Mouse (Mus musculus) embryo, embryonic 11 days (tissue): Measurements from ENCODE around the gene Gtf3c5.
A peak's percentile ranks its signal among the peaks of the same experiment; 100 is the strongest.

ENCODE experiments used
- DNase-seq: peaks from one replicate; pipeline ENCODE4 v3.0.0-alpha.2; 2015

Gtf3c5 gene

DNA sequence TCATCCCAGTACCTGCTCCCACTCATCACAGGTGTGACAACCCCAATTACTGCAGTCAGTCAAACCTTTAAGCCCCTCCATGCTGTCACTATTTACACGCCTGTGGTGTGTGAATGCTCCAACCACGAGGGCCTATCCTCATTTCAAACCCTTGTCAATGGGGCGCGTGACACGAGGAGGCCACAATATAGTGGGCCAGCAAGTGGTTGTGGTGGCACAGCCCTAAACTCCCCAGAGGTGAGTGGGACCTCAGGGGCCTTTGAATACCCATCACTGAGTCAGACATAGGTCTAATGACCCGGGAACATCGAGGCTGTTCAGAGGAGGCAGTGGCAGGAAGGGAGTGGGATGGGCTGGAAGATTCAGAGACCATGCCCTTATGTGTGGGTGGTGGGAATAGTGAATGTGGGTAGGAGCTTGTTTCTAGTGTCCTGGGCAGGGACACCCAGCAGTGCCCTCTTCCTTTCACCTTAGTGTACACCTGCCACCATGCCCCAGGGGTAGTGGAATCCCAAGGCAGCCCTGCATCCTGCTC, 49.6 kb downstream of the Gtf3c5 start:
- no peak for DNase-seq

DNA sequence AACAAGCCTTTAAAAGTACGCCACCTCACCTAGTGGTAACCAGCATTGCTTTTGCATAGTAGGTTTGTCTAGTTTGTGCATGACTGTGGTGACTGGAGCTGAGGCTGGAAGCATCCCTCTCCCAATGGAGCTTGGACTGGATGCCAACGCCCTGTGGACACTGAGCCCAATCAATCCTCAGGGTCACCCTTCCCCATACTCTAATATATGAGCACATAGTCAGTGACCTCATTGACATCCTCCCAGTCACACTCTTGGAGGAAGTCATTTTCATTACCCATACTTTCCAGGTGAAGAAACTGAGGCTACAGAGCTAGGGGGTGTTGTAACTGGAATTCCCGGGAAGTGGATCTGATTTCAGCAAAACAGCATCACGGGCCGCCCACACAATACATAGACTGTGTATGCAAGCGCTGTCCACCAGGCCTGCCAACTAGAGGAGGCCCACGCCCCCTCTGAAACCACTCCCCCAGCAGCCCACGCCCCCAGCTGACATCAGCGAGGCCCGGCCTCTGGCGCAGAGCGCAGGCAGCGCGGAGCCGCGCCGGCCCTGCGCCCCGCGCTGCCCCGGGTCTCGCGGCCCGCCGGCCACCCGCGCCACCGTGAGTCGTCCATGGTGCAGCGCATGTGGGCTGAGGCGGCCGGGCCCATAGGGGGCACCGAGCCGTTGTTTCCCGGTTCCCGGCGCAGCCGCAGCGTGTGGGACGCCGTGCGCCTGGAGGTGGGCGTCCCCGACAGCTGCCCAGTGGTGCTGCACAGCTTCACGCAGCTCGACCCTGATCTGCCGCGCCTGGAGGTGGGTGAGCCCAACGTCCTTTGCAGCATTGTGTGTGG, 50.4 kb downstream of the Gtf3c5 start:
- DNase-seq: peak; percentile 93

DNA sequence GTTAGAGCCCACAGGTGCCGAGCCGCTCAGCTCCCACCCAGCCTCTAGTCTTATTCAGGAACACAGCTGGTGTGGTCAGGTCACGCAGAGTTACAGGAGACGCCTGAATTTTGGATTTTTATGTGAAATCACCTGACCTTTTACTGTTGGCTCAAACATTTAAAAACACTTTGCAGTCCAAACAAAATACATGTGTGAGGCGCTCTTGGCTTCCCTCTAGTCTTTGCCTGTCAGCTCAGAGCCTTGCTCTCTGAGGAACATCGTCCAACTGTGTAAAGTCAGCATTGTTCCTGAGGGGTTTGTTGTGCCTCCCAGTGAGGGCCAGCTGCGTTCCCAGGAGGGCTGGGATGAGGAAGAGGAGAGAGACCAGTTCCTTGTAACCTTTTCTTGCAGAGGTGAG, 53.2 kb downstream of the Gtf3c5 start:
- DNase-seq: no peak

DNA sequence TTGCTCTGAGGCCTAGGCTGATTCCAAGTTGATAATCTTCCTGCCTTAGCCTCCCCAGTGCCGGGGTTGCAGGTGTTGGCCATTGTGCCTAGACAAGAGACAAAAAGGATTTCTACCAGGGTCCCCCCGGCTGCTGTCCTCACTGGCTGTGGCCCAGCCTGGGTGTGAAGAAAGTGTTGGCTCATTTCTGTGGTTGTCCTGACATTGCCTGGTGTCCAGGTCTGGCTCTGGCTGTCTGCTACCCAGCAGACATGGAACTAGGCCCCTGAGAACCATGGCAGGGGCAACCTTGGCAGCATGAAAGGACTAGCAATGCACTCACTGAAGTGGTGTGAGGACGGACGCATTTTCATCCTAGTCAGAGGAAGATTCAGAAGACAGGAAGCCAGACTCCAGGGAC, 53.7 kb downstream of the Gtf3c5 start:
- DNase-seq: no peak

DNA sequence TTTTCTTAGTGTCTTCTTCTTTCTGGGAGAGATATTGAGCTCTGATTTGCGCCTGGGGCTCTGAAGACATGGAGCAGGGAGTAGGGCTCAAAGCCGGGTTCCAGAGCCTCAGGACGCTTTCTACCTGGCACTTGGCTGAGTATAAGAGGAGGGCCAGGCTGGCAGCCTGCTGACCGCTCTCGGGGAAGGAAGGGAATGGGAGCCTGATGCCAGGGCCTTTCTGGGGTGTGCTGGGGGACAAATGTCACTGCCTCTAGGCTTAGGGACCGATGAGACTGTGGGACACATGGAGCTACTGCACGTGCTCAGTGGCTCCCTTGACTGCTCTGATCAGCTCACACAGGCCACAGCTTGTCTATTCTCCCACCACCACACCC, 55.2 kb downstream of the Gtf3c5 start:
- no peak for DNase-seq

DNA sequence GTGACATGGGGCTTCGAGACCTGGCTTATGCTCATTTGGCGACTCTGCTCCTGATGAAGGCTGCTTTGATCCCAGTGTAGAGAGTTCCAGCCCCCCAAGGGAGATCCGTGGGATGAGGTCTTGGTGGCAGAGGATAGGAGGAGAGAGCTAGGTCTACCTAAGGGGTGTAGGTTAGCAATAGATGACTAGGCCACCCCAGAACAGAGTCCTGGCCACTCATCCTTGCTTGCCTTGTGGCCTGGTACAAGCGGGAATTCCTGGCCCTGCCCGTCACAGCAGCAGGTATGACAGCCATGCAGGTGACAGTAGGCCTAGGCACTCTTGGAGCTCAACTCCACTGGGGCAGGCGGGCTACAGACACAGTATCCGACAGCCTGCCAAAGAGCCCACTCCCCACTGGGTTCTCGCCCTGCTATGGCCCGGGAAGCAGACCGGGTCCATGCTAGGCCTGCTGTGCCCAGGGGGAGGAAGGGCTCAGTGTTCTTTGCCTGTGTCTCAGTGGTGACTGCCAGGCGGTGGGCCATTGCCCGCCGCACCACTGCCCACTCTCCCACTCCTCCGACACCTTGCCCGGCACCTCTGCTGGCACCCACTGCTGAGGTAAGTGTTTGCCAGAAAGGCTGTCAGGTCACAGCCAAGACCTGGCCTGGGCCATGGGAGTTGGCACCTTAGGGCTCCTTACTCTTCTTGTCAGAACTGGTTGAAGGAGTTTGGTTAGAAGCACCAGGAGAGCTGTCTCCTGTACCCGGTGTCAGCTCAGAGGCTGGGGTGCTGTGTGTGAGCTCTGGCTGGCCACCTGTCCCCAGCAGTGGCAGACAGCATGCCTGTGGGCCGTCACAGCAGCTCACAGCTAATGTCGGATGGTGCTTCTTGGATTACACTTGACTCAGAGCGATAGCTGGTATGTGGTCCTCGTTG, 55.9 kb downstream of the Gtf3c5 start:
- DNase-seq: no peak

DNA sequence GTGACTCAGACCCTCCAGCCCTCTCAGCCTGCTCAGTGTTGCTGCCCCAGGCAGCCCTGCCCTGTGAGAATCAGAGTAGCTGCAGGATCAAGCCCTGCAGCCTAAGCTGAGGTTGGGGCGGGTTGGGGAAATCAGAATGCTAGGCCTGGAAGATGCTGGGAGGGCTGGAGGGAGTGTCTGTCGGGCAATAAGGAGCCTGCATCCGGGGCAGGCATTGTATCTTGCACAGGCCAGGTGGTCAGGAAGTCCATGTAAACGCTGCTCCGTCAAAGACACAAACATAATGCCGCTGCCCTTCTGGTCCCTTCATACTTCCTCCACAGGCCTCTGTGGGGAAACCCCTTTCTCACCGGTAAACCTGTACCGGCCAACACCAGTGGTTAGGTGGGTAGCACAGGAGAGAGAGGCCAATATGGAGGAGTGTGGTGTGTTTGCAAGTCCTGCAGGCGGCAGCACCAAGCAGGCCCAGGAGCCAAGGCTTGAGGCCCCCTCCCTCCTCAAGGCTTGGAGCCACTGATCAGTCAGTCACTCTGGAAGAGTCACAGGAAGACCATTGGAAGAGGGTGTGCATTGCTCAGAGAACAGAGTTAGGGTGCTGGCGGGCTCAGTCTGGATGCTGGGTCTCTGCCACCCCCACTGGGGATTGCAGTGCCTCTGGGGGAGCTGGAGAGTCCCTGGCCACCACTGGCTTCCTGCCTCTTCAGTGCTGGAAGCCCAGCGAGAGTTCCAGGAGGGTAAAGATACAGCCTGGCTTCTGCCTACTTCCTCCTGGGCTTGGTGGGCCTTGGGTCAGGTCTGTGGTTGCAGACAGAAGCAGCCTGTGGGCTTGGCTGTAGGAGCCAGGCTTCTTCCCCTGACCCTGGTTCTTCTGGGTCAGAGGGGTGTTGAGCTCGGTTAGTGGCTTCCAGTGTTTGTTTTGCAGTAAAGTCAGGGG, 57.3 kb downstream of the Gtf3c5 start:
- DNase-seq: peak; percentile 51

DNA sequence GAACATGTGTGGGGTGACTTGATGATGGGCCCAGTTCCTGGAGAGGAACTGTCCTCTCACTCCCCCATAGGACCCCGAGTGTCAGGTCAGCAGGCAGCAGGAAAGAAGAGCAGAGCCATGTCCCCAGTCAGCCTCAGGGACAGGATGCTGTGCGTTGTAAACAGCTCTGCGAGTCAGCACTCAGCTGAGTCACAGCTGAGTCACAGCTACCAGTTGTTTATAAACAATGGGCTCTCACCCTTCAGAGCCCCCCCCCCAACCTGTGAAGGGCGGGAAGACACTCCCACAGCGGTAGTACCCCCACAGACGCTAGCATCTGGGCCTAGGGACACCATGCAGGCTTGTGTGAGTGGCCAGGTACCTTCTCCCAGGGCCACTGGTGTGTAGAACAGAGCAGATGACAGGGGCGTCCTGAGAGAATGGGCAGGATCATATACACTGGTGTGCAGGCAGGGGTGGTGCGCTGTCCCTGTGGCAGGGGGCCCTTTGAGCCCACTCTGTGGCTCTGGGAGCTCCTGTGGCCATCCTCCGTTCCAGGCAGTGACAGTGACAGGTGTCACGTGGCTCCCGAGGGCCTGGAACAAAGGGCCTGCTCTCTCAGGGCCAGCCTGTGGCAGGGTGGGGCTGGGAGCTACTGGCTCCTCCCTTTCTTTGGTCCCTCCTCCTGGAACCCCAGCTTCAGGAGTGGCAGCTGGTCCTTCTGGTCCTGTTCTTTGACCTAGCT, 58.2 kb downstream of the Gtf3c5 start:
- peak; percentile 79 for DNase-seq

DNA sequence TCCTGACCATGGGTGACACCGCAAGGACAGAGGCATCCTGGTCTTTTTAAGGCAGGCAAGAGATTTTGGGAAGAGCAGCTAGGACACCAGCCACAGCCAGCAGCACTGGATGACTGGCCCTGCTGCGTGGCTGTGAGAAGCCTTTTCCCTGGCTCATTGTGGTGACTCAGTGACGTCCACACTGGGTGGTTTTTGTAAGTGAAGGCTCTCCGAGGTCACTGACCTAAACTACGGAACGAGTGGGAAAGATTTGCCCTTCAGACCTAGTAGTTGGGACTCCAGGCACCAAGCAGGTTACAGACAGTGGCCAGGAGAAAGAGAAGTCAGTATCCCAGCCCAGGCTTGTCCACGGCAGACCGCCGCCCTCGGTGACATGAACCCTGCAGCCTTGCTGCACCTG, 59.1 kb downstream of the Gtf3c5 start:
- DNase-seq: no peak

DNA sequence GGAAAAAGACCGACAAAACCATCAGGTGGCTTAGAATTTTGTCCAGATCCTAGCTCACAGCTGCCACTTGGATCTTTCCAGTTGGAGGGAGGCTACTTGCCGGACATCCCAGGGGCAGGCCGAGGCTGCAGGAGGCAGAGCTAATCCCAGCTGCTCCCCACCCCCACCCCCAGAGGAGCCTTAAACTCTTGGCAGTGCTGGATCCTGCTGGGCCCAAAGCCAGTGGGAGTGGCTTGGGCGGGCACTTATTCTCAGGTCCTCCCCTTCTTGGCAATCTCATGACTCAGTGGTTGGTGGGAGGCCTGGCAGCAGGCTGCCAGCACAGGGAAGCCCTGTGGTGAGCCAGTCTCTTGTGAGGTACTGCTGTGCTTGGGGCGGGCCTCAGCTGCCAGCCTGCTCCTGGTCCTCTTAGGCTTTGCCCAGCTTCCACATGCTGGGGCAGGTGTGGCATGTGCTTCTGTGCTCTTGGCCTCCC, 59.9 kb downstream of the Gtf3c5 start:
- peak; percentile 47 for DNase-seq

DNA sequence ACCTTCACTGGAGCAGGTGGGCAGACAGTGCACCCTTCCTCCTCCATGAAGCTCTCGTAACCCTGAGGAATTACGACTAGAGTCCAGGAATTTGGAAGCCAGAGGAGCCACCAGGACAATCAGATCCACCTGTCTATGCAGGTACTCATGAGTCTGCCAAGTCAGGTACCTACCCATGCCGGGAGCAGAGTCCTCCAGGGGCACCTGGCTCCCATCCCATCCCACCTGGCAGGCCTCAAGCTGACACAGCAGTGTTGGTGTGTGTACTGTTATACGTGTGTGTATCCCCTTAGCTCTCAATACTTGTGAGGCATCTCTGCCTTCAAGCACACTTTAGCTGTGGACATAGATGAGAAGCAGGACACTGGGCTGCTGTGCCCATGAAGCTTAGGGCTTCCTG, 61.4 kb downstream of the Gtf3c5 start:
- DNase-seq: no peak

DNA sequence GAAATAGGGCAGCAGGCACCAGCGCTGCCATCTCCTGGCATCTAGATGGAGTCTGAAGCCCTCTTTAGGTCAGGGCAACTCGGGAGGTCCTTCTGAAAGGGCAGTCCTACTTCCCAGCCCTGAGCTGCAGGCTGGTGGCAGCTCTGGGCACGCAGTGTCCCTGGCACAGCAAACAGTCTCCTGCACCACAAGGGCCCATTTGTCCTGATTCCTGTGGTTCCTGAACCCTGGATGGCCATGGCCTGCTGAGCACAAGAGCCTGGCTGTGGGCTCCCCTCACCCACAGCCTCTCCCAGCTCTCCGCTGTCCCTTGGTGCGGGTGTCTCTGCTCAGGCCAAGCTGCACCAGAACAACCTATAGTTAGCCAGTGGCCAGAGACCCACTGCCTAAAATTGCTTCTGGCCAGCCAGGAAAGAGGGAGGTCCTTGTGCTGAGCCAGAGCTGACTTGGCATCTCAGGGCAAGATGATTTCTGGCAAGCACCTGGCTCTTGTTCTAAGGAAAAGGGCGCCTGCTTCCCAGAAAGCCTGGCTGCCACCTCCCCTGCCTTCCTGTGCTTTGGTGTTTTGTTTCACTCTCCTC, 61.9 kb downstream of the Gtf3c5 start:
- DNase-seq: no peak

DNA sequence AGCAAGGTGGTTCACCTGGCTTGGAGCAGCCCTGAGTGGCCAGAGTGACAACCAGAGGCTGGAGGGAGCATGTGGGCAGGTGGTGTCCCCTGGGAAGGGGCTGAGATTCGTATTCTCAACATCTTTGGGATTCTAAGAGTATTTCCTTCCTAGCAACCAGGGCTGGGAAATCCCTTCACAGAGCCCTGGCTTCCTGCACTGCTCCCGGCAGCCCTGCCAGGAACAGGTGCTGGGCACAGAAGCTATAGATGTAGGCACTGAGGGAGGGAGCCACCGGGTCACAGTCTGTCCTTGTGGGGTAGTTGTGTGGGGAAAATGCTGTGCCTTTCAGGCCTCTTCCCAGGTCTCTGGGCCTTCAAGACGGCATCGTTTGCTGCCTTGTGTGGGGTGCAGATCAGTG, 63.0 kb downstream of the Gtf3c5 start:
- no peak for DNase-seq

DNA sequence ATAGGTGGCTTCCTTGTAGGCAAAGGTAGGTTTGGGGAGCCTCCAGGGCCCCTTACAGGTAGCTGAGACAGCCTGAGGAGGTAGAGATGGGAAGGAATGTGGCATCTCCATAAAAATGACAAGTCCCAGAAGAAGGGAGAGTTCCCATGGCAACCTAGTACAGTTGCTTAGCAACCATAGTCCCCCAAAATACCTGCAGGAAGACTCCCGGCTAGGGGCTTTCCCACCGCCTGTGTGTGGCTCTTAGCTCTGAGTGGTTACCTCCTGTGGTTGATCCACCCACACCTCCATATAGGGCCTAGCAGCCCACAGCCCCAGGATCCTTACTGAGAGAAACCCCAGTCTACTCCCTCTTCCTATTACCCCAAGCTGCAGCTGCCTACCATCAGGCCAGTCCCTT, 65.3 kb downstream of the Gtf3c5 start:
- DNase-seq: no peak

DNA sequence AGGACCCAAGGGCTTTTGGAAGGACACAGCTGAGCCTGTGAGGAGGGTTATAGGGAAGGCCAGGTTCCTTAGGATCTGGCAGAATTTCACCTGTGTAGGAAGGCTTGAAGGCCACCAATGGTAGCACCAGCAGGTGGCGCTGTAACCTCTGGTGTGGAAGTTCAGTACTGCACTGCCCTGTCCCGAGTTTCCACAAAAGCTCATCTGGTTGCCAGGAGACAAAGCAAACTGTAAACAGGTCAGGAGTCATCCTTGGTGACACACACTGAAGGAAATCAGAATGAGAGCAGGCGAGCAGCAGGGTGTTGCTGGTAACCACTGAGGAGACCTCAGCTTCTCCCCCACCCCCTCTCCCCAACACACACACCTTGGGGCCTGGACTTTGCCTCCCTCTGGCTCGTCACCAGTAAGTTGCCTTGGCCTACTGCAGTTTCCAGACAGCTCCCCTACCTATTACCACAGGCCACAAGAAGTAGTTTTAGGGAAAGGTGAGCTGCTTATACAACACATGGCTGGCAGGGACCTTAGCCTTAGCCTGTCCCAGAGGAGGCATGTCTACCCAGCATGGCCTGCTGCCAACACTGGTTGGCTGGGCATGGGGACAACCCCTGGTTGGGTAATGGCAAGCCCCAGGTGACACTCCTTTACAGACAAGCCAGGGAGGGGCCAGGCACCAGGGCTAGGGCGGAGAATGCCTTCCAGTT, 66.2 kb downstream of the Gtf3c5 start:
- peak; percentile 85 for DNase-seq
